Mouse (Mus musculus): ENCODE data around the gene Smim13. TPM values are rescaled to one million over a fixed set of nuclear protein-coding genes. Genes with fewer than 3 reads are reported as not detected.

The Smim13 gene
- polyA plus RNA-seq, 1 experiment from 2014 or later: 4.8 TPM

DNA sequence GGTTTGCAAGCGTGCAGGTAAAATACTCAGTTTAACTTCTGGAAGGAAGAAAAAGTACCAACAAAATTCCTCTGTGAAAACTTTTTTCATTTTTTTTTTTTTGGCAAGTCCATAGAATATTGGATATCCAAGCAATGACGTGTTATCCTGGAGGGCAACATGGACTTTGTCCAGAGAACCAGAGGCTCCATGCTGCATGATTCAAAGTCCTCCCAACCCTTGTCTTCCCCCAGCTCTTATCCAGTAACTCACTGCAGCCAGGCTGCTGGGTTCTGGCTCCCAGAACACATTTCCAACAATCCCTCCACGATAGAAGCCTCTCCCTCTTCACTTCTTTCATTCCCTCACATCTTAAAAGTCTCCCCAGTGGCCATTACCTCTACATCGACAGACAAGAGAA is 38.4 kb upstream of the Smim13 start:
- no peak overlapping the region for H3K4me3 ChIP-seq (ENCODE audit: low read depth, low read length)
- no peak overlapping the region for H3K4me2 ChIP-seq (replicated peaks; ENCODE audit: low read depth)
- H3K9me3 ChIP-seq (ENCODE audit: control insufficient read depth): no peaks in the 10 kb centered on the region
- no peak overlapping the region for H3K9ac ChIP-seq (ENCODE audit: low read depth, low read length)
- TF ChIP-seq CTCF (IDR thresholded peaks at IDR 0.05; ENCODE audit: low read depth): no peak
- H3K4me1 ChIP-seq (replicated peaks; ENCODE audit: control insufficient read depth, insufficient read depth, low read length): 0 out of 2 replicates have a peak, but pooled peaks cover 6% of the 10 kb centered on the region
- WGBS: 53% methylated on average over 4 of the region's 4 CpGs
- no peaks in the 10 kb centered on the region for H3K36me3 ChIP-seq (ENCODE audit: control insufficient read depth, insufficient read depth)
- no peak overlapping the region for H3K27ac ChIP-seq (ENCODE audit: low read depth, low read length)
- no peaks in the 10 kb centered on the region for H3K27me3 ChIP-seq (replicated peaks; ENCODE audit: control insufficient read depth, insufficient read depth, low read length)
- no peak for ATAC-seq

- Histone ChIP-seq H3K36me3 (ENCODE audit: control insufficient read depth, insufficient read depth) (no peaks in the 10 kb centered on the region), H3K9ac (ENCODE audit: low read depth, low read length) (no peak overlapping the region), H3K27me3 (replicated peaks; ENCODE audit: control insufficient read depth, insufficient read depth, low read length) (no peaks in the 10 kb centered on the region), H3K4me2 (replicated peaks; ENCODE audit: low read depth) (no peak overlapping the region), H3K4me1 (replicated peaks; ENCODE audit: control insufficient read depth, insufficient read depth, low read length) (peaks cover 6% of the 10 kb centered on the region; the same call in 1 of the 2 replicates), H3K4me3 (ENCODE audit: low read depth, low read length) (no peak overlapping the region), H3K27ac (ENCODE audit: low read depth, low read length) (no peak overlapping the region), H3K9me3 (ENCODE audit: control insufficient read depth) (no peaks in the 10 kb centered on the region)
- no peak for ATAC-seq
- no peak for TF ChIP-seq CTCF (IDR thresholded peaks at IDR 0.05; ENCODE audit: low read depth)
- 52% methylated on average over 6 of the region's 6 CpGs for WGBS
Measured at GRCm38 (mm10) chr13:41212558-41213322, 36.9 kb upstream of the Smim13 start.

- H3K4me2 ChIP-seq (replicated peaks; ENCODE audit: low read depth): no peak overlapping the region
- no peak overlapping the region for H3K9ac ChIP-seq (ENCODE audit: low read depth, low read length)
- peaks cover 6% of the 10 kb centered on the region; the same call in 1 of the 2 replicates for H3K4me1 ChIP-seq (replicated peaks; ENCODE audit: control insufficient read depth, insufficient read depth, low read length)
- H3K36me3 ChIP-seq (ENCODE audit: control insufficient read depth, insufficient read depth): no peaks in the 10 kb centered on the region
- 63% methylated on average over 6 of the region's 6 CpGs for WGBS
- TF ChIP-seq CTCF (IDR thresholded peaks at IDR 0.05; ENCODE audit: low read depth): no peak
- H3K27me3 ChIP-seq (replicated peaks; ENCODE audit: control insufficient read depth, insufficient read depth, low read length): no peaks in the 10 kb centered on the region
- H3K4me3 ChIP-seq (ENCODE audit: low read depth, low read length): no peak overlapping the region
- no peak for ATAC-seq
- H3K9me3 ChIP-seq (ENCODE audit: control insufficient read depth): peaks cover 1% of the 10 kb centered on the region; the same call in 1 of the 2 replicates
- H3K27ac ChIP-seq (ENCODE audit: low read depth, low read length): no peak overlapping the region
Measured at GRCm38 (mm10) chr13:41215669-41216068, 34.0 kb upstream of the Smim13 start.

DNA sequence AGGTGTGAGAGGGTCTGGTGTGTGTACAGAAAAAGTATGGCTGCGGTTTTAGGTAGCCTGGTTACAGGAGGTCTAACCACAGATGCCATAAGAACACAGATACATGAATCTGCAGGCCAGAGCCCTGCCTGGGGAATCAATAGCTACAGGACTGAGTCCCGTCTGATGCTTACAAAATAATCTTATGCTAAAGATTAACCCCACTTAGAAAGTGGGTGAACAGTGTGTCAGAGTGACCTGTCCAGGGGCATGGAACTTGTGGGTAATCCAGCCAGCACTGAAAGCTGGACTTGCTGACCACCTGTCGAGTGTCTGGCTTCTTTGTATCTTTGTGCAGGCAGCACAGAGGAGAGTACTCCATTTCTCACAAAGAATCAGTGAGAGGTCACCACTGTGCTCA is 33.4 kb upstream of the Smim13 start:
- 71% methylated on average over 3 of the region's 3 CpGs for WGBS
- H3K27me3 ChIP-seq (replicated peaks; ENCODE audit: control insufficient read depth, insufficient read depth, low read length): no peaks in the 10 kb centered on the region
- ATAC-seq: no peak

GRCm38 (mm10) chr13:41219056-41219455 is 30.6 kb upstream of the Smim13 start:
- Histone ChIP-seq H3K9ac (ENCODE audit: low read depth, low read length) (no peak overlapping the region), H3K36me3 (ENCODE audit: control insufficient read depth, insufficient read depth) (no peaks in the 10 kb centered on the region), H3K27ac (ENCODE audit: low read depth, low read length) (no peak overlapping the region), H3K9me3 (ENCODE audit: control insufficient read depth) (peaks cover 4% of the 10 kb centered on the region; the same call in 1 of the 2 replicates), H3K27me3 (replicated peaks; ENCODE audit: control insufficient read depth, insufficient read depth, low read length) (no peaks in the 10 kb centered on the region), H3K4me1 (replicated peaks; ENCODE audit: control insufficient read depth, insufficient read depth, low read length) (no peaks in the 10 kb centered on the region; the same call in 1 of the 2 replicates), H3K4me2 (replicated peaks; ENCODE audit: low read depth) (no peak overlapping the region), H3K4me3 (ENCODE audit: low read depth, low read length) (no peak overlapping the region)
- no peak for TF ChIP-seq CTCF (IDR thresholded peaks at IDR 0.05; ENCODE audit: low read depth)
- WGBS: 43% methylated on average over 1 of the region's 1 CpGs
- ATAC-seq: no peak

More for the DNA sequence above, 33.4 kb upstream of the Smim13 start:
- H3K4me3 ChIP-seq (ENCODE audit: low read depth, low read length): no peak overlapping the region
- no peaks in the 10 kb centered on the region for H3K36me3 ChIP-seq (ENCODE audit: control insufficient read depth, insufficient read depth)
- H3K9me3 ChIP-seq (ENCODE audit: control insufficient read depth): peaks cover 4% of the 10 kb centered on the region; the same call in 1 of the 2 replicates
- no peak overlapping the region for H3K9ac ChIP-seq (ENCODE audit: low read depth, low read length)
- peaks cover 6% of the 10 kb centered on the region; the same call in 1 of the 2 replicates for H3K4me1 ChIP-seq (replicated peaks; ENCODE audit: control insufficient read depth, insufficient read depth, low read length)
- H3K4me2 ChIP-seq (replicated peaks; ENCODE audit: low read depth): no peak overlapping the region
- TF ChIP-seq CTCF (IDR thresholded peaks at IDR 0.05; ENCODE audit: low read depth): no peak
- no peak overlapping the region for H3K27ac ChIP-seq (ENCODE audit: low read depth, low read length)

- H3K9ac ChIP-seq (ENCODE audit: low read depth, low read length): peak overlapping the region; percentile 31; the same call in 1 of the 2 replicates
- peak overlapping the region; percentile 88 for H3K4me2 ChIP-seq (replicated peaks; ENCODE audit: low read depth)
- no peak for TF ChIP-seq CTCF (IDR thresholded peaks at IDR 0.05; ENCODE audit: low read depth)
- no peaks in the 10 kb centered on the region for H3K27me3 ChIP-seq (replicated peaks; ENCODE audit: control insufficient read depth, insufficient read depth, low read length)
- no peak overlapping the region for H3K27ac ChIP-seq (ENCODE audit: low read depth, low read length)
- peaks cover 4% of the 10 kb centered on the region; the same call in 1 of the 2 replicates for H3K9me3 ChIP-seq (ENCODE audit: control insufficient read depth)
- WGBS: 3% methylated on average over 38 of the region's 39 CpGs
- ATAC-seq: no peak
- peak overlapping the region; percentile 67 for H3K4me3 ChIP-seq (ENCODE audit: low read depth, low read length)
- H3K4me1 ChIP-seq (replicated peaks; ENCODE audit: control insufficient read depth, insufficient read depth, low read length): no peaks in the 10 kb centered on the region; the same call in 1 of the 2 replicates
- no peaks in the 10 kb centered on the region for H3K36me3 ChIP-seq (ENCODE audit: control insufficient read depth, insufficient read depth)
Measured at GRCm38 (mm10) chr13:41219687-41220303, 29.8 kb upstream of the Smim13 start.
